Mouse (Mus musculus) heart, postnatal 0 days (tissue): ENCODE results near the gene Col13a1. TPM values are rescaled to one million over a fixed set of nuclear protein-coding genes. Genes with fewer than 3 reads are reported as not detected.

Experiments used
- ATAC-seq: fragments of 200-750 bp; cut with Nextera tagmentation; 2 replicates; pipeline ENCODE4 v1.8.0; 2017; ENCODE audit warnings: low read depth, moderate number of reproducible peaks, moderate library complexity; ENCODE audit not compliant: insufficient read depth
- DNase-seq: peaks from one replicate; pipeline ENCODE4 v3.0.0-alpha.2; 2016; ENCODE audit warnings: low spot score
- H3K27ac ChIP-seq: fragments of 300-500 bp; sonication (generic); 2 replicates; pipeline ENCODE4 v1.5.1; 2014; ENCODE audit warnings: low read depth, mild to moderate bottlenecking
- H3K27me3 ChIP-seq: fragments of 300-500 bp; sonication (generic); 2 replicates; pipeline ENCODE4 v1.6.1; 2014; ENCODE audit warnings: low read length, mixed read lengths; ENCODE audit not compliant: control insufficient read depth, insufficient read depth
- H3K36me3 ChIP-seq: fragments of 300-500 bp; sonication (generic); replicated peaks from 2 replicates; pipeline ENCODE4 v1.6.1; 2014; ENCODE audit warnings: low read length, mixed read lengths; ENCODE audit not compliant: control insufficient read depth, insufficient read depth
- H3K4me1 ChIP-seq: fragments of 300-500 bp; sonication (generic); 2 replicates; pipeline ENCODE4 v1.6.1; 2014; ENCODE audit warnings: antibody characterized with exemption; ENCODE audit not compliant: control insufficient read depth, insufficient read depth
- H3K4me2 ChIP-seq: fragments of 300-500 bp; sonication (generic); 2 replicates; pipeline ENCODE4 v1.6.1; 2014; ENCODE audit warnings: low read depth, mild to moderate bottlenecking, low read length, moderate library complexity
- H3K4me3 ChIP-seq: fragments of 300-500 bp; sonication (generic); 2 replicates; pipeline ENCODE4 v1.5.1; 2014; ENCODE audit warnings: low read depth, low read length
- H3K9ac ChIP-seq: fragments of 300-500 bp; sonication (generic); replicated peaks from 2 replicates; pipeline ENCODE4 v1.6.1; 2014; ENCODE audit warnings: low read depth, low read length, mixed read lengths
- H3K9me3 ChIP-seq: fragments of 300-500 bp; sonication (generic); replicated peaks from 2 replicates; pipeline ENCODE4 v1.6.1; 2016; ENCODE audit warnings: low read length; ENCODE audit not compliant: control insufficient read depth
- CTCF ChIP-seq: IDR thresholded peaks from 2 replicates; pipeline ENCODE4 v1.5.1; 2016; ENCODE audit warnings: antibody characterized with exemption, control low read depth, low read depth
- EP300 ChIP-seq: IDR thresholded peaks from 2 replicates; pipeline ENCODE4 v1.6.1; 2016; ENCODE audit warnings: antibody characterized with exemption, low read depth
- WGBS: fragments of 180-500 bp; shearing (Covaris S2); extraction: QIAGEN DNeasy Blood & Tissue Kit; methylation state at CpG from one replicate; pipeline ENCODE4 v1.1.7; 2014; 5-methylcytosine and 5-hydroxymethylcytosine counted together
- polyA plus RNA-seq: library from polyadenylated mRNA; unstranded; fragments of >200 nt; fragmentation: Nextera tagmentation; extraction: Ambion mirVana; gene quantifications from 2 replicates; pipeline ENCODE4 v1.2.1, GENCODE M21; 2015
- total RNA-seq: library from RNA; depleted of rRNA; stranded (reverse); fragments of >200 nt; gene quantifications from 2 replicates; pipeline ENCODE4 v1.2.3, GENCODE M21; 2014; ENCODE audit warnings: low replicate concordance

Gene Col13a1
- total and polyA plus RNA-seq, 2 experiments from 2014 or later = 2.3 to 6.5 TPM

GRCm38 (mm10) chr10:61917066-61917465, 61.8 kb downstream of the Col13a1 start:
- H3K4me3 ChIP-seq = no peak overlapping the region
- peaks cover 21% of the 10 kb centered on the region for H3K4me1 ChIP-seq
- no peak overlapping the region for H3K9ac ChIP-seq
- ATAC-seq = no peak
- TF ChIP-seq CTCF = no peak
- no peak for TF ChIP-seq EP300
- no peaks in the 10 kb centered on the region for H3K36me3 ChIP-seq
- no peaks in the 10 kb centered on the region for H3K27me3 ChIP-seq
- DNase-seq = no peak
- peaks cover 15% of the 10 kb centered on the region for H3K9me3 ChIP-seq
- no peak overlapping the region for H3K4me2 ChIP-seq
- WGBS = 93% methylated on average over 12 of the region's 12 CpGs
- no peak overlapping the region for H3K27ac ChIP-seq

DNA sequence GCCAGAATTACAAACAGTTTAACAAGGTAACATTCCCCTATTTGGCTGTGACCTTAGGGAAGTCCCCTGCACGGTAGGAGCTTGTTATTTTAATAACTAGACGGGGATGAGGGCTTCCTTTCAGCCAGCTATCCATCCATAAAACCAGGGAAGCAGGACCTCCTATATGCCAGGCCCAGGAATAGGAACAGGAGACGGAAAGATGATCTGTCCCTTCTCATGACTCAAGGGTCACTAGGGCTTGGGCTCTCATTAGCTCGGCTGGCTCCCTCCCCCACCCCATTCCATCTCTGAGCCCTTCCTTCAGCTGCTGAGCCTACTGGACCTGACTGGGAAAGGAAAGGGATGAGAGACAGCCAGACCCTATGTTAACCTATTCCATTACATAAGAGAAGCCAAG, 67.1 kb downstream of the Col13a1 start:
- Histone ChIP-seq H3K9me3 (peaks cover 12% of the 10 kb centered on the region), H3K27me3 (no peaks in the 10 kb centered on the region), H3K4me3 (no peak overlapping the region), H3K27ac (no peak overlapping the region), H3K4me1 (no peaks in the 10 kb centered on the region), H3K36me3 (0 out of 2 replicates have a peak, but pooled peaks cover 3% of the 10 kb centered on the region), H3K4me2 (no peak overlapping the region), H3K9ac (no peak overlapping the region)
- TF ChIP-seq CTCF (no peak), EP300 (no peak)
- no peak for DNase-seq
- 62% methylated on average over 4 of the region's 4 CpGs for WGBS
- ATAC-seq = no peak

DNA sequence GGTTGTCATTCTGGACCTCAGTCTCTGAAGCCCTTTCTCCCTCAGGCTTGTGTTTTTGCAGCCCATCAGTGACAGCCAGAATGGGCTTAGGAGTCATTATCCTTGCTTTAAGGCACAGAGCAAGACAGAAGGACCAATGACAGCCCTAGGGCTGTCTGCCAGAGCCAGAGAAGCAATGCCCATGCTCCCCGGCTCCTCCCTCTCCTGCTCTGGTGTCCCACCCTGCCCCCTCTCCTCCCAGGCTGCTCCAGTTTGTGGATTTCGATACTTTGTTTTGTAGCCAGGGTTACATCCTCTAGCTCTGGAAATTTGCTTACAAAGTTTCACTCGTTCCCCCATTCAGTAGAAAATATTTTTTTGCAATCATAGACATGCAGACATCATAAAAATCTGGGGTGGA, 69.9 kb downstream of the Col13a1 start:
- 70% methylated on average over 3 of the region's 3 CpGs for WGBS
- no peak for ATAC-seq

DNA sequence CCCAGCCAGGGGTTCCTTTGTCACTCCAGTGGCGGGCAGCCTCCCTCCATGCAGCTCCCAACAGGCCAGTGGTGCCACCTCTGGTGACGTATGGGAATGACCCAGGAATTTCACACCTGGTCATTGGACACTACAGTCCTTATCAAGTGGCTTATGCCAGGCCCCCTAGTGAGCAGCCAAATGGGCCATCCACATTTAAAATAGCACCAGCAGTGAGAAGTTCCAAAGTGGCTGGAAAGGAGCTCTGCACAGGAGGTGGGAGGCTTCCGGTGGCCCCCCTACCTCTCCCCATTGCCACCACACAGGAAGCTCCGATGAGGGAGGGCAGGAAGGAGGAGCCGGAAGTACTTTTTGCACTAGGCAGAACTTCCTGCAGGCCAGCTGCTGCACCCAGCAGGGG, 72.7 kb downstream of the Col13a1 start:
- peak; percentile 67 for DNase-seq
- TF ChIP-seq CTCF (peak; percentile 63), EP300 (peak; percentile 67)
- H3K4me1 ChIP-seq = 0 out of 2 replicates have a peak, but pooled peaks cover 5% of the 10 kb centered on the region
- H3K9ac ChIP-seq = no peak overlapping the region
- ATAC-seq = peak; percentile 83
- H3K9me3 ChIP-seq = no peaks in the 10 kb centered on the region
- no peak overlapping the region for H3K4me3 ChIP-seq
- peak overlapping the region; percentile 5; the same call in 1 of the 2 replicates for H3K4me2 ChIP-seq
- 0 out of 2 replicates have a peak, but pooled peaks cover 3% of the 10 kb centered on the region for H3K36me3 ChIP-seq
- H3K27ac ChIP-seq = no peak overlapping the region
- no peaks in the 10 kb centered on the region for H3K27me3 ChIP-seq
- WGBS = 17% methylated on average over 5 of the region's 5 CpGs

More for the DNA sequence above, 69.9 kb downstream of the Col13a1 start:
- H3K27ac ChIP-seq = no peak overlapping the region
- TF ChIP-seq CTCF = no peak
- TF ChIP-seq EP300 = no peak
- H3K4me3 ChIP-seq = no peak overlapping the region
- H3K4me1 ChIP-seq = 0 out of 2 replicates have a peak, but pooled peaks cover 5% of the 10 kb centered on the region
- no peak for DNase-seq
- no peaks in the 10 kb centered on the region for H3K27me3 ChIP-seq
- H3K9me3 ChIP-seq = no peaks in the 10 kb centered on the region
- no peak overlapping the region for H3K4me2 ChIP-seq
- no peak overlapping the region for H3K9ac ChIP-seq
- H3K36me3 ChIP-seq = 0 out of 2 replicates have a peak, but pooled peaks cover 3% of the 10 kb centered on the region

DNA sequence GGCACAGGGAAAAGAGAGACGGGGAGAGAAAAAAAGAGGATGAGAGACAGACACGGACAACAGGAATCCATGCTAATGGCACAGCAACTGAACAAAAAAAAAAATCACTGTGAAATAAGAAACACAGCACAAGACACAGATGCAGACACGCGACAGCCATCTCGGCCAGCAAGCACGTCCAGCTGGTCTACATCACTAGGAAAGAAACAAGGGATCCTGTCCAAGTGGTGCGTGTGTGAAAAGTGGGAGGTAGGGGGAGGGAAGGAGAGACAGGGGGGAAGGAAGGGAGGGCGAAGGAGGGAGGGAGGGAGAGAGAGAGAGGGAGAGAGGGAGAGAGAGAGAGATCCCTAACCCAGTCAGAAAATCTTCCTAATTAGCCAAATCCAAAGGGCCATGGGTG, 73.6 kb downstream of the Col13a1 start:
- no peak for TF ChIP-seq EP300
- TF ChIP-seq CTCF = no peak
- no peak overlapping the region for H3K27ac ChIP-seq
- 0 out of 2 replicates have a peak, but pooled peaks cover 3% of the 10 kb centered on the region for H3K36me3 ChIP-seq
- ATAC-seq (no peak), DNase-seq (no peak)
- no peak overlapping the region for H3K4me2 ChIP-seq
- H3K4me1 ChIP-seq = 0 out of 2 replicates have a peak, but pooled peaks cover 5% of the 10 kb centered on the region
- no peak overlapping the region for H3K9ac ChIP-seq
- no peaks in the 10 kb centered on the region for H3K27me3 ChIP-seq
- H3K4me3 ChIP-seq = no peak overlapping the region
- 55% methylated on average over 8 of the region's 8 CpGs for WGBS
- H3K9me3 ChIP-seq = no peaks in the 10 kb centered on the region

DNA sequence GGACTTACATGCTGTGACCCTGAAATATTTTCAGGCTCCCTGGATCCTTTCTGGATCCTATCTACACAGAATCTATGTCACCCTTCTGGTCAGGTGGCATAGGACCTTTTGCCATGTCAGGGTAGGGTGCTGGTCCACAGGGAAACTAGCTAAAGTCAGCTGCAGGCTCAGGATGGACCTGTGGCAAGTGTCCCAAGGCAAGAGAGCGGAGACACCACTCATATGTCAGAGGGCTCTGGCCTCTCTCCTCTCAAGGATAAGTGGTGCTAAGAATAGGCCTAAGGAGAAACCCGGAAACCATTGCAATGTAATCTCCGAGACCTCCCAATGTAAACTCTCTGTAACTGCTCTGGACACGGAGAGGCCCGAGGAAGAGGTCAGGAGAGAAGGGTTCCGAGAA, 80.8 kb downstream of the Col13a1 start:
- DNase-seq (no peak), ATAC-seq (0 out of 2 replicates have a peak, but pooled peaks have one; percentile 26)
- no peak for TF ChIP-seq CTCF
- no peak for TF ChIP-seq EP300
- WGBS = 20% methylated on average over 6 of the region's 6 CpGs
- peak overlapping the region; percentile 31 for H3K4me2 ChIP-seq
- peaks cover 8% of the 10 kb centered on the region; the same call in 1 of the 2 replicates for H3K4me1 ChIP-seq
- no peak overlapping the region for H3K27ac ChIP-seq
- H3K4me3 ChIP-seq = no peak overlapping the region
- H3K27me3 ChIP-seq = no peaks in the 10 kb centered on the region
- no peak overlapping the region; the same call in 1 of the 2 replicates for H3K9ac ChIP-seq
- no peaks in the 10 kb centered on the region for H3K36me3 ChIP-seq
- H3K9me3 ChIP-seq = no peaks in the 10 kb centered on the region
